Mouse (Mus musculus) midbrain, postnatal 0 days (tissue): ENCODE data around the gene Casp6. TPM values are rescaled to one million over a fixed set of nuclear protein-coding genes. Genes with fewer than 3 reads are reported as not detected.

ENCODE experiments used
- ATAC-seq: fragments of 200-750 bp; cut with Nextera tagmentation; 2 replicates; pipeline ENCODE4 v1.8.0; 2017; ENCODE audit warnings: moderate number of reproducible peaks, mild to moderate bottlenecking, moderate TSS enrichment, moderate library complexity; ENCODE audit not compliant: low FRiP score
- DNase-seq: peaks from one replicate; pipeline ENCODE4 v3.0.0-alpha.2; 2015; ENCODE audit warnings: low spot score
- H3K27ac ChIP-seq: fragments of 300-500 bp; sonication (generic); 2 replicates; pipeline ENCODE4 v1.5.1; 2014; ENCODE audit warnings: low read depth, mild to moderate bottlenecking, low read length, mixed read lengths
- H3K27me3 ChIP-seq: fragments of 300-500 bp; sonication (generic); 2 replicates; pipeline ENCODE4 v1.6.1; 2014; ENCODE audit warnings: low read length, control low read depth, mixed read lengths; ENCODE audit not compliant: insufficient read depth
- H3K36me3 ChIP-seq: fragments of 300-500 bp; sonication (generic); 2 replicates; pipeline ENCODE4 v1.6.1; 2014; ENCODE audit warnings: low read length, control low read depth, mixed read lengths; ENCODE audit not compliant: insufficient read depth
- H3K4me1 ChIP-seq: fragments of 300-500 bp; sonication (generic); 2 replicates; pipeline ENCODE4 v1.6.1; 2014; ENCODE audit warnings: mild to moderate bottlenecking, control low read depth, antibody characterized with exemption, low read length, mixed read lengths; ENCODE audit not compliant: insufficient read depth
- H3K4me2 ChIP-seq: fragments of 300-500 bp; sonication (generic); 2 replicates; pipeline ENCODE4 v1.6.1; 2014; ENCODE audit warnings: low read depth, mild to moderate bottlenecking, low read length, mixed read lengths; ENCODE audit not compliant: poor library complexity, severe bottlenecking
- H3K4me3 ChIP-seq: fragments of 300-500 bp; sonication (generic); 2 replicates; pipeline ENCODE4 v1.5.1; 2014; ENCODE audit warnings: low read depth, mild to moderate bottlenecking, low read length, moderate library complexity
- H3K9ac ChIP-seq: fragments of 300-500 bp; sonication (generic); replicated peaks from 2 replicates; pipeline ENCODE4 v1.6.1; 2014; ENCODE audit warnings: mild to moderate bottlenecking, low read length, moderate library complexity, mixed read lengths; ENCODE audit not compliant: poor library complexity, severe bottlenecking
- H3K9me3 ChIP-seq: fragments of 300-500 bp; sonication (generic); 2 replicates; pipeline ENCODE4 v1.6.1; 2016; ENCODE audit warnings: low read length, control low read depth
- CTCF ChIP-seq: IDR thresholded peaks from 2 replicates; pipeline ENCODE4 v1.5.1; 2016; ENCODE audit warnings: antibody characterized with exemption, mild to moderate bottlenecking
- WGBS: fragments of 180-500 bp; shearing (Covaris S2); extraction: QIAGEN DNeasy Blood & Tissue Kit; methylation state at CpG from one replicate; pipeline ENCODE4 v1.1.7; 2014; 5-methylcytosine and 5-hydroxymethylcytosine counted together
- polyA plus RNA-seq: library from polyadenylated mRNA; unstranded; fragments of >200 nt; fragmentation: Nextera tagmentation; extraction: Ambion mirVana; gene quantifications from 2 replicates; pipeline ENCODE4 v1.2.1, GENCODE M21; 2015
- total RNA-seq: library from RNA; depleted of rRNA; stranded (reverse); fragments of >200 nt; gene quantifications from 2 replicates; pipeline ENCODE4 v1.2.3, GENCODE M21; 2014

Gene Casp6
- total and polyA plus RNA-seq, 2 experiments from 2014 or later: 7.0 to 13.4 TPM

DNA sequence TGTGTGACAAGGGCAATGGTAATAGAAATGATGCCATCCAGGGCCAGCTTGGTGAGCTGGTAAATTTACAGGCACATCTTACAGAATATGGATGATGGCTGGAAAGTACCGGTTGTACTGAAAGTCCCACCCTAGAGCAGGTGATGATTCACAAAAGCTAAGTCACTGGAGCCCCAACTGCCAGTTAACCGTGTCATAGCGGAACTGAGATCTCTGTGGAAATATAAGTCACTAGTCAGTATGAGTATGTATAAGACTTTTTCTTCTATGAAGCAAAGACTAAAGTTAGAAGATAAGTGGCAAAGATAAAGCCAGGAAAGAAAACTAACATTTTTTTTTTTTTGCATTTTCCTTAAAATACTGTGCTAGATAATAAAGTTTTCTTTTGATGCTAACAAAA, 8.1 kb upstream of the Casp6 start:
- DNase-seq (no peak), ATAC-seq (no peak)
- H3K4me2 ChIP-seq: no peak overlapping the region
- H3K4me3 ChIP-seq: no peak overlapping the region
- H3K4me1 ChIP-seq: no peaks in the 10 kb centered on the region
- peaks cover 31% of the 10 kb centered on the region for H3K36me3 ChIP-seq
- TF ChIP-seq CTCF: no peak
- H3K9ac ChIP-seq: no peak overlapping the region
- no peaks in the 10 kb centered on the region for H3K9me3 ChIP-seq
- no peak overlapping the region for H3K27ac ChIP-seq
- no peaks in the 10 kb centered on the region for H3K27me3 ChIP-seq
- 97% methylated on average over 3 of the region's 3 CpGs for WGBS

- WGBS: 85% methylated on average over 6 of the region's 6 CpGs
- Histone ChIP-seq H3K9me3 (no peaks in the 10 kb centered on the region), H3K27me3 (no peaks in the 10 kb centered on the region), H3K4me2 (no peak overlapping the region), H3K36me3 (peaks cover 17% of the 10 kb centered on the region), H3K4me3 (no peak overlapping the region), H3K27ac (no peak overlapping the region), H3K4me1 (no peaks in the 10 kb centered on the region), H3K9ac (no peak overlapping the region)
- DNase-seq (no peak), ATAC-seq (no peak)
- no peak for TF ChIP-seq CTCF
Observed at GRCm38 (mm10) chr3:129896591-129896990, 4.6 kb upstream of the Casp6 start.

- TF ChIP-seq CTCF: no peak
- Histone ChIP-seq H3K27ac (no peak overlapping the region), H3K9ac (no peak overlapping the region), H3K9me3 (no peaks in the 10 kb centered on the region), H3K36me3 (peaks cover 3% of the 10 kb centered on the region; the same call in 1 of the 2 replicates), H3K4me2 (no peak overlapping the region), H3K4me1 (0 out of 2 replicates have a peak, but pooled peaks cover 4% of the 10 kb centered on the region), H3K4me3 (no peak overlapping the region), H3K27me3 (no peaks in the 10 kb centered on the region)
- ATAC-seq (no peak), DNase-seq (no peak)
- WGBS: 63% methylated on average over 4 of the region's 4 CpGs
Observed at GRCm38 (mm10) chr3:129898886-129899285, 2.3 kb upstream of the Casp6 start.

- Histone ChIP-seq H3K9me3 (no peaks in the 10 kb centered on the region), H3K4me2 (no peak overlapping the region), H3K4me3 (no peak overlapping the region), H3K4me1 (0 out of 2 replicates have a peak, but pooled peaks cover 4% of the 10 kb centered on the region), H3K27ac (no peak overlapping the region), H3K27me3 (no peaks in the 10 kb centered on the region), H3K9ac (no peak overlapping the region), H3K36me3 (no peaks in the 10 kb centered on the region; the same call in 1 of the 2 replicates)
- ATAC-seq (no peak), DNase-seq (no peak)
- no peak for TF ChIP-seq CTCF
- 93% methylated on average over 3 of the region's 3 CpGs for WGBS
Observed at GRCm38 (mm10) chr3:129903369-129903768, 2.1 kb downstream of the Casp6 start.

GRCm38 (mm10) chr3:129903866-129904265, 2.6 kb downstream of the Casp6 start:
- DNase-seq: no peak
- H3K4me2 ChIP-seq: no peak overlapping the region
- no peak overlapping the region for H3K9ac ChIP-seq
- no peak overlapping the region for H3K27ac ChIP-seq
- no peak for ATAC-seq
- H3K4me3 ChIP-seq: no peak overlapping the region
- TF ChIP-seq CTCF: no peak
- H3K4me1 ChIP-seq: 0 out of 2 replicates have a peak, but pooled peaks cover 4% of the 10 kb centered on the region
- H3K27me3 ChIP-seq: no peaks in the 10 kb centered on the region
- WGBS: 89% methylated on average over 8 of the region's 8 CpGs
- H3K9me3 ChIP-seq: no peaks in the 10 kb centered on the region
- H3K36me3 ChIP-seq: no peaks in the 10 kb centered on the region; the same call in 1 of the 2 replicates

GRCm38 (mm10) chr3:129904381-129905132, 3.3 kb downstream of the Casp6 start:
- no peak for TF ChIP-seq CTCF
- H3K9ac ChIP-seq: no peak overlapping the region

More at GRCm38 (mm10) chr3:129904381-129905132, 3.3 kb downstream of the Casp6 start:
- no peak for DNase-seq
- H3K4me1 ChIP-seq: 0 out of 2 replicates have a peak, but pooled peaks cover 4% of the 10 kb centered on the region
- H3K9me3 ChIP-seq: no peaks in the 10 kb centered on the region
- H3K27ac ChIP-seq: no peak overlapping the region
- no peak overlapping the region for H3K4me2 ChIP-seq
- 89% methylated on average over 7 of the region's 7 CpGs for WGBS
- H3K27me3 ChIP-seq: no peaks in the 10 kb centered on the region
- ATAC-seq: no peak
- H3K36me3 ChIP-seq: no peaks in the 10 kb centered on the region; the same call in 1 of the 2 replicates
- H3K4me3 ChIP-seq: no peak overlapping the region
